Mouse (Mus musculus): ENCODE measurements around the gene Tnfsf13. TPM values are rescaled to one million over a fixed set of nuclear protein-coding genes. Genes with fewer than 3 reads are reported as not detected.
A peak's percentile ranks its signal among the peaks of the same experiment; 100 is the strongest.
"Not testable (repeated sequence)": the region's sequence is repeated elsewhere in the genome, so short reads cannot be mapped to it uniquely, and the experiment has no call there.

Gene Tnfsf13
- polyA plus RNA-seq, 1 experiment from 2014 or later: 0.61 TPM

GRCm38 (mm10) chr11:69712954-69713672 is 27.5 kb upstream of the Tnfsf13 start:
- Histone ChIP-seq H3K4me1 (replicated peaks) (0 out of 2 replicates have a peak, but pooled peaks cover 3% of the 10 kb centered on the region), H3K27me3 (no peaks in the 10 kb centered on the region), H3K4me2 (no peak overlapping the region), H3K36me3 (no peaks in the 10 kb centered on the region), H3K4me3 (no peak overlapping the region), H3K9me3 (no peaks in the 10 kb centered on the region), H3K27ac (replicated peaks) (no peak overlapping the region), H3K9ac (no peak overlapping the region)
- 84% methylated on average over 20 of the region's 20 CpGs for whole genome bisulfite sequencing
- ATAC-seq (ENCODE audit: low FRiP score, low read depth): no peak

DNA sequence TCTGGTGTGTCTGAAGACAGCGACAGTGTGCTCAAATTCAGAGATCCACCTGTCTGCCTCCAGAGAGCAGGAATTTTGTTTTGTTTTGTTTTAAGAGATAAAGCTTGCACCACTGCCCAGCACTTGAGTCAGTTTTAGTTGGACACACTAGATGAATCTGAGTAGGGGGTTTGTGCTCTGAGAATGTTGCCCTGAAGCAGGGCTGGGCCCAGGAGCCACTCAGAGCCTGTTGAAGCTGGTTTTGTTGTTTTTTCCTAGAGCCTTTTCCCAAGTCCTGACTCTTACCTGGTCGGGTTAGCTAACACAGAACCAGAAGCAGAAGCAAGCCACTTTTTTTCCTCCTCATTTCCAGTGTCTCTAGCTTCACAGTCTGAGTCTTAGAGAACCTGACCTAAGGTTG is 25.5 kb upstream of the Tnfsf13 start:
- Histone ChIP-seq H3K27me3 (no peaks in the 10 kb centered on the region), H3K4me1 (replicated peaks) (peaks cover 8% of the 10 kb centered on the region; the same call in 1 of the 2 replicates), H3K4me2 (no peak overlapping the region), H3K36me3 (no peaks in the 10 kb centered on the region), H3K9me3 (no peaks in the 10 kb centered on the region), H3K9ac (no peak overlapping the region), H3K4me3 (no peak overlapping the region), H3K27ac (replicated peaks) (no peak overlapping the region)
- WGBS: 86% methylated on average over 2 of the region's 2 CpGs
- ATAC-seq (ENCODE audit: low FRiP score, low read depth): no peak

DNA sequence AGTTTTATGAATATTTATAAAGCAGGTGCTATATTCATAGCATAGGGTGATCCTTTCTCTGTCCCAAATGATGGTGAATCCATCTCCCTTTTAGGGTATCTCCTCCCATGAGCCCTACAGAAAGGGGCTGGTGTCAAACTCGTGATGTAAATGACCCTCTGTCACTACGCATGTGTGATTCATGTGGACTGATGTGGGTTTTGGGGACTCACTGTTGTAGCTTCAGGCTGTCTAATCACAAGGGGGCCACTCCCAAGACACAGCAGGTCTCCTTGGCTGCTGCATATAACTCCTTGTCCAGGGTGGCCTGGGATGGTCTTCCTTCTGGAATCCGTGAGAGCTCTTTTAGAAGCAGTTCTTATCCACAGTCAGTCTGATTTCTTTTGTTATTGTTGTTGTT is 24.9 kb upstream of the Tnfsf13 start:
- peaks cover 8% of the 10 kb centered on the region; the same call in 1 of the 2 replicates for H3K4me1 ChIP-seq (replicated peaks)
- H3K27ac ChIP-seq (replicated peaks): no peak overlapping the region
- H3K9me3 ChIP-seq: no peaks in the 10 kb centered on the region
- H3K4me3 ChIP-seq: no peak overlapping the region
- no peak overlapping the region for H3K9ac ChIP-seq
- no peaks in the 10 kb centered on the region for H3K27me3 ChIP-seq
- ATAC-seq (ENCODE audit: low FRiP score, low read depth): no peak
- no peak overlapping the region for H3K4me2 ChIP-seq
- 57% methylated on average over 3 of the region's 3 CpGs for WGBS
- no peaks in the 10 kb centered on the region for H3K36me3 ChIP-seq

GRCm38 (mm10) chr11:69709554-69710446 is 24.2 kb upstream of the Tnfsf13 start:
- Histone ChIP-seq H3K27ac (replicated peaks) (no peak overlapping the region), H3K27me3 (no peaks in the 10 kb centered on the region), H3K4me1 (replicated peaks) (peaks cover 8% of the 10 kb centered on the region; the same call in 1 of the 2 replicates), H3K9me3 (no peaks in the 10 kb centered on the region), H3K4me3 (no peak overlapping the region), H3K9ac (no peak overlapping the region), H3K4me2 (no peak overlapping the region), H3K36me3 (no peaks in the 10 kb centered on the region)
- ATAC-seq (ENCODE audit: low FRiP score, low read depth): no peak
- WGBS: 54% methylated on average over 11 of the region's 11 CpGs

GRCm38 (mm10) chr11:69708614-69709265 is 23.2 kb upstream of the Tnfsf13 start:
- no peak overlapping the region for H3K4me3 ChIP-seq
- H3K27ac ChIP-seq (replicated peaks): no peak overlapping the region
- no peaks in the 10 kb centered on the region for H3K9me3 ChIP-seq
- no peaks in the 10 kb centered on the region for H3K36me3 ChIP-seq
- no peak overlapping the region for H3K9ac ChIP-seq
- H3K4me1 ChIP-seq (replicated peaks): peaks cover 8% of the 10 kb centered on the region; the same call in 1 of the 2 replicates
- no peak for ATAC-seq (ENCODE audit: low FRiP score, low read depth)
- H3K27me3 ChIP-seq: no peaks in the 10 kb centered on the region
- no peak overlapping the region for H3K4me2 ChIP-seq
- WGBS: 85% methylated on average over 3 of the region's 3 CpGs

- no peaks in the 10 kb centered on the region for H3K36me3 ChIP-seq
- WGBS: 86% methylated on average over 4 of the region's 4 CpGs
- no peak overlapping the region for H3K4me2 ChIP-seq
- H3K9ac ChIP-seq: no peak overlapping the region
- no peak overlapping the region for H3K27ac ChIP-seq (replicated peaks)
- no peaks in the 10 kb centered on the region for H3K9me3 ChIP-seq
- no peak overlapping the region for H3K4me3 ChIP-seq
- no peaks in the 10 kb centered on the region for H3K27me3 ChIP-seq
- peaks cover 8% of the 10 kb centered on the region; the same call in 1 of the 2 replicates for H3K4me1 ChIP-seq (replicated peaks)
- ATAC-seq (ENCODE audit: low FRiP score, low read depth): no peak
These were observed 22.3 kb upstream of the Tnfsf13 start for GRCm38 (mm10) chr11:69707873-69708381.

GRCm38 (mm10) chr11:69707480-69707847 is 21.9 kb upstream of the Tnfsf13 start:
- 82% methylated on average over 4 of the region's 4 CpGs for WGBS
- Histone ChIP-seq H3K4me2 (no peak overlapping the region), H3K27ac (replicated peaks) (peak overlapping the region; percentile 57), H3K9me3 (no peaks in the 10 kb centered on the region), H3K4me1 (replicated peaks) (peaks cover 8% of the 10 kb centered on the region; the same call in 1 of the 2 replicates), H3K27me3 (no peaks in the 10 kb centered on the region), H3K9ac (no peak overlapping the region), H3K36me3 (no peaks in the 10 kb centered on the region), H3K4me3 (no peak overlapping the region)
- ATAC-seq (ENCODE audit: low FRiP score, low read depth): no peak

GRCm38 (mm10) chr11:69706775-69707479 is 21.3 kb upstream of the Tnfsf13 start:
- no peaks in the 10 kb centered on the region for H3K9me3 ChIP-seq
- H3K4me2 ChIP-seq: no peak overlapping the region
- H3K4me3 ChIP-seq: no peak overlapping the region
- H3K9ac ChIP-seq: no peak overlapping the region
- 51% methylated on average over 6 of the region's 6 CpGs for WGBS
- peaks cover 8% of the 10 kb centered on the region; the same call in 1 of the 2 replicates for H3K4me1 ChIP-seq (replicated peaks)
- H3K36me3 ChIP-seq: no peaks in the 10 kb centered on the region
- peak overlapping the region; percentile 57 for H3K27ac ChIP-seq (replicated peaks)
- no peak for ATAC-seq (ENCODE audit: low FRiP score, low read depth)
- no peaks in the 10 kb centered on the region for H3K27me3 ChIP-seq

- Histone ChIP-seq H3K36me3 (no peaks in the 10 kb centered on the region), H3K27ac (replicated peaks) (no peak overlapping the region), H3K27me3 (no peaks in the 10 kb centered on the region), H3K9me3 (no peaks in the 10 kb centered on the region), H3K4me1 (replicated peaks) (peaks cover 8% of the 10 kb centered on the region; the same call in 1 of the 2 replicates), H3K4me3 (no peak overlapping the region), H3K4me2 (no peak overlapping the region), H3K9ac (no peak overlapping the region)
- ATAC-seq (ENCODE audit: low FRiP score, low read depth): no peak
- WGBS: 53% methylated on average over 2 of the region's 2 CpGs
These were observed 19.0 kb upstream of the Tnfsf13 start for GRCm38 (mm10) chr11:69704613-69705010.

GRCm38 (mm10) chr11:69703814-69704612 is 18.4 kb upstream of the Tnfsf13 start:
- Histone ChIP-seq H3K9ac (no peak overlapping the region), H3K36me3 (no peaks in the 10 kb centered on the region), H3K4me2 (no peak overlapping the region), H3K4me3 (no peak overlapping the region), H3K27me3 (no peaks in the 10 kb centered on the region), H3K4me1 (replicated peaks) (peaks cover 5% of the 10 kb centered on the region; the same call in 1 of the 2 replicates), H3K9me3 (no peaks in the 10 kb centered on the region), H3K27ac (replicated peaks) (no peak overlapping the region)
- WGBS: 63% methylated on average over 8 of the region's 8 CpGs
- ATAC-seq (ENCODE audit: low FRiP score, low read depth): no peak

- not testable (repeated sequence) for ATAC-seq (ENCODE audit: low FRiP score, low read depth); H3K4me1 ChIP-seq (replicated peaks); H3K4me3 ChIP-seq; H3K9me3 ChIP-seq; H3K9ac ChIP-seq; H3K27ac ChIP-seq (replicated peaks); H3K27me3 ChIP-seq; H3K4me2 ChIP-seq; H3K36me3 ChIP-seq
- WGBS: 68% methylated on average over 3 of the region's 3 CpGs
These were observed 17.8 kb upstream of the Tnfsf13 start for GRCm38 (mm10) chr11:69703381-69703780.
